ENCODE assay signal across 8 mouse cellular contexts in genomic region chr11:70432895-70433568, GRCm38 (mm10). TPM values are rescaled to one million over a fixed set of nuclear protein-coding genes. Genes with fewer than 3 reads are reported as not detected.
A peak's percentile ranks its signal among the peaks of the same experiment; 100 is the strongest.
DNase-seq lines count a peak whose midpoint lies in the region; ATAC-seq and TF ChIP-seq lines count a peak whose summit lies in the region.

No protein-coding gene starts in this region.

- peak overlapping the region; percentile 91 for H3K27ac ChIP-seq in heart, embryonic 10.5 days
- H3K27ac ChIP-seq in CH12.LX (ENCODE audit: insufficient read depth, low read depth), result no peak overlapping the region
- H3K27ac ChIP-seq in embryonic facial prominence, embryonic 13.5 days, result peak overlapping the region; percentile 88
- H3K27ac ChIP-seq in hindbrain, embryonic 14.5 days, result peak overlapping the region; percentile 91
- H3K27ac ChIP-seq in liver, postnatal 0 days (ENCODE audit: low read depth), result peak overlapping the region; percentile 88

- peak overlapping the region; percentile 75 for H3K4me2 ChIP-seq in CH12.LX (ENCODE audit: insufficient read depth, low read depth, poor library complexity, severe bottlenecking)
- peak overlapping the region; percentile 70 for H3K4me2 ChIP-seq in embryonic facial prominence, embryonic 13.5 days
- H3K4me2 ChIP-seq in hindbrain, embryonic 14.5 days (replicated peaks), result peak overlapping the region; percentile 71
- H3K4me2 ChIP-seq in liver, postnatal 0 days (ENCODE audit: low read depth, low read length), result peak overlapping the region; percentile 96

- intact Hi-C loops in heart, postnatal 25 days (cut with DNase I), result loop anchor here (1.0 to 5.0 kb wide), 3 partner anchors 17 to 324 kb away; no protein-coding TSS in a partner anchor

- peak overlapping the region; percentile 68 for H3K9ac ChIP-seq in CH12.LX (ENCODE audit: insufficient read depth, low read depth)
- H3K9ac ChIP-seq in embryonic facial prominence, embryonic 13.5 days, result peak overlapping the region; percentile 87
- peak overlapping the region; percentile 88 for H3K9ac ChIP-seq in hindbrain, embryonic 14.5 days
- H3K9ac ChIP-seq in liver, postnatal 0 days (replicated peaks), result peak overlapping the region; percentile 82

- no peak for TF ChIP-seq EP300 in CH12.LX (IDR thresholded peaks at IDR 0.05; ENCODE audit: low read length)
- TF ChIP-seq EP300 in liver, postnatal 0 days (IDR thresholded peaks at IDR 0.05; ENCODE audit: low read depth), result no peak; the same call in 1 of the 2 replicates

- 9% methylated on average over 15 of the region's 15 CpGs for WGBS in heart, embryonic 10.5 days
- WGBS in embryonic facial prominence, embryonic 13.5 days, result 7% methylated on average over 15 of the region's 15 CpGs
- whole genome bisulfite sequencing in hindbrain, embryonic 14.5 days, result 7% methylated on average over 15 of the region's 15 CpGs
- WGBS in liver, postnatal 0 days (ENCODE audit: insufficient replicate concordance), result 2% methylated on average over 15 of the region's 15 CpGs

- peaks cover 10% of the 10 kb centered on the region; the same call in 1 of the 2 replicates for H3K27me3 ChIP-seq in heart, embryonic 10.5 days (ENCODE audit: insufficient read depth, poor library complexity, severe bottlenecking)
- no peaks in the 10 kb centered on the region for H3K27me3 ChIP-seq in CH12.LX (replicated peaks)
- no peaks in the 10 kb centered on the region for H3K27me3 ChIP-seq in embryonic facial prominence, embryonic 13.5 days
- H3K27me3 ChIP-seq in hindbrain, embryonic 14.5 days (ENCODE audit: control insufficient read depth, insufficient read depth, low read length), result no peaks in the 10 kb centered on the region
- H3K27me3 ChIP-seq in liver, postnatal 0 days (ENCODE audit: insufficient read depth, low read length), result no peaks in the 10 kb centered on the region

- H3K4me1 ChIP-seq in heart, embryonic 10.5 days, result peaks cover 20% of the 10 kb centered on the region
- peaks cover 10 to 58% of the 10 kb centered on the region in 2 experiments for H3K4me1 ChIP-seq in CH12.LX (ENCODE audit: control insufficient read depth in 1 of 2, insufficient read depth in 2 of 2)
- H3K4me1 ChIP-seq in embryonic facial prominence, embryonic 13.5 days, result peaks cover 21% of the 10 kb centered on the region
- H3K4me1 ChIP-seq in hindbrain, embryonic 14.5 days (replicated peaks; ENCODE audit: control insufficient read depth, insufficient read depth, low read length), result peaks cover 13% of the 10 kb centered on the region
- H3K4me1 ChIP-seq in liver, postnatal 0 days (ENCODE audit: insufficient read depth), result peaks cover 26% of the 10 kb centered on the region

- H3K36me3 ChIP-seq in heart, embryonic 10.5 days, result peaks cover 20% of the 10 kb centered on the region
- peaks cover 23 to 39% of the 10 kb centered on the region in 2 experiments for H3K36me3 ChIP-seq in CH12.LX (replicated peaks in 1 of 2; ENCODE audit: control insufficient read depth in 1 of 2, insufficient read depth in 1 of 2, low read length in 1 of 2)
- H3K36me3 ChIP-seq in embryonic facial prominence, embryonic 13.5 days, result peaks cover 22% of the 10 kb centered on the region
- H3K36me3 ChIP-seq in hindbrain, embryonic 14.5 days (replicated peaks; ENCODE audit: control insufficient read depth, insufficient read depth), result peaks cover 27% of the 10 kb centered on the region
- peaks cover 24% of the 10 kb centered on the region for H3K36me3 ChIP-seq in liver, postnatal 0 days (replicated peaks; ENCODE audit: insufficient read depth, low read length)

- peak; percentile 81 for DNase-seq in heart, embryonic 10.5 days (ENCODE audit: low spot score)
- DNase-seq in heart, postnatal 25 days (ENCODE audit: low spot score), result no peak
- peak; percentile 56 for DNase-seq in CH12.LX (ENCODE audit: extremely low read depth)
- peak; percentile 43 for DNase-seq in hindbrain, embryonic 14.5 days (ENCODE audit: low spot score)
- peak; percentile 39 for DNase-seq in liver, postnatal 0 days
- DNase-seq in right cerebral cortex, postnatal 14 days, result peak; percentile 56
- DNase-seq in ovary, adult 18-20 months (ENCODE audit: low spot score), result no peak

- no peaks in the 10 kb centered on the region for H3K9me3 ChIP-seq in heart, embryonic 10.5 days
- no peaks in the 10 kb centered on the region for H3K9me3 ChIP-seq in CH12.LX (replicated peaks; ENCODE audit: low read length)
- no peaks in the 10 kb centered on the region for H3K9me3 ChIP-seq in embryonic facial prominence, embryonic 13.5 days
- H3K9me3 ChIP-seq in hindbrain, embryonic 14.5 days (ENCODE audit: control insufficient read depth, low read length), result no peaks in the 10 kb centered on the region
- H3K9me3 ChIP-seq in liver, postnatal 0 days (ENCODE audit: low read length), result no peaks in the 10 kb centered on the region

- ATAC-seq in embryonic facial prominence, embryonic 13.5 days (ENCODE audit: insufficient number of reproducible peaks, insufficient read depth, low FRiP score, low TSS enrichment, low read depth), result 0 out of 2 replicates have a peak, but pooled peaks have one; percentile 1
- ATAC-seq in hindbrain, embryonic 14.5 days (ENCODE audit: low FRiP score), result peak; percentile 4; the same call in 1 of the 2 replicates
- no peak for ATAC-seq in liver, postnatal 0 days

- dilution Hi-C loops in CH12.LX (cut with MboI; ENCODE audit: extremely low pct_ligation_motif_present, extremely low pct_unique_long_range_greater_than_20kb, low sequenced_read_pairs), result no loop called here

- peaks cover 9% of the 10 kb centered on the region for H3K79me2 ChIP-seq in CH12.LX (replicated peaks; ENCODE audit: control insufficient read depth, extremely low read depth, insufficient read depth, poor library complexity, severe bottlenecking)

- TF ChIP-seq RAD21 in CH12.LX (IDR thresholded peaks at IDR 0.05; ENCODE audit: low read depth, low read length), result no peak

- no peak; the same call in 1 of the 2 replicates for TF ChIP-seq POLR2A in CH12.LX (IDR thresholded peaks at IDR 0.05; ENCODE audit: low read depth, low read length)

- in situ Hi-C loops in CH12.LX (cut with MboI; ENCODE audit: low pct_ligation_motif_present, low pct_unique_long_range_greater_than_20kb, low sequenced_read_pairs), result no loop called here

- H3K4me3 ChIP-seq in heart, embryonic 10.5 days, result peak overlapping the region; percentile 80
- peak overlapping the region; percentile 69 to 87 (median 73) for H3K4me3 ChIP-seq in CH12.LX (replicated peaks in 1 of 3; ENCODE audit: low read depth in 2 of 3, low read length in 2 of 3, poor library complexity in 1 of 3)
- H3K4me3 ChIP-seq in embryonic facial prominence, embryonic 13.5 days, result peak overlapping the region; percentile 75
- H3K4me3 ChIP-seq in hindbrain, embryonic 14.5 days (replicated peaks; ENCODE audit: low read length), result peak overlapping the region; percentile 77
- H3K4me3 ChIP-seq in liver, postnatal 0 days (ENCODE audit: low read depth, low read length), result peak overlapping the region; percentile 79

- TF ChIP-seq CTCF in CH12.LX (conservative IDR thresholded peaks at IDR 0.05 in 1 of 2, IDR thresholded peaks at IDR 0.05 in 1 of 2; ENCODE audit: low read depth in 2 of 2, low read length in 2 of 2), result no peak
- no peak for TF ChIP-seq CTCF in liver, postnatal 0 days (IDR thresholded peaks at IDR 0.05; ENCODE audit: low read depth)

RNA-seq across cellular contexts. Expression of gene Arrb2, which starts 0.6 kb away (rescaled TPM):
- polyA plus RNA-seq in heart, embryonic 10.5 days (2016; fragmentation: Nextera tagmentation; extraction: Ambion mirVana), result 11.5 and 19.3 TPM in 2 replicates
- total RNA-seq in heart, postnatal 25 days (2021), result 10 to 100 TPM in 1 of 2 experiments, 1 to 10 TPM in 1; 9.0 to 11.6 TPM
- total RNA-seq in CH12.LX (2012; rRNA removed), result 45.9 and 60.2 TPM in 2 replicates
- total RNA-seq in CH12.LX (2014; rRNA removed), result 42.1 and 46.0 TPM in 2 replicates
- 89.7 and 101 TPM in 2 replicates for polyA plus RNA-seq in CH12.LX (2012; ENCODE audit: insufficient read length, low read depth)
- 18.1 and 19.4 TPM in 2 replicates for polyA plus RNA-seq in embryonic facial prominence, embryonic 13.5 days (2015; fragmentation: Nextera tagmentation; extraction: Ambion mirVana)
- 55.9 and 61.2 TPM in 2 replicates for polyA plus RNA-seq in hindbrain, embryonic 14.5 days (2014; fragmentation: Nextera tagmentation; extraction: Ambion mirVana)
- polyA plus RNA-seq in liver, postnatal 0 days (2015; fragmentation: Nextera tagmentation; extraction: Ambion mirVana), result 20.0 and 21.8 TPM in 2 replicates

RNA-seq across cellular contexts. Expression of gene Med11, which starts 18.7 kb away (rescaled TPM):
- 31.0 and 37.5 TPM in 2 replicates for polyA plus RNA-seq in heart, embryonic 10.5 days (2016; fragmentation: Nextera tagmentation; extraction: Ambion mirVana)
- 1 to 10 TPM; 7.5 to 8.2 TPM for total RNA-seq in heart, postnatal 25 days (2021)
- total RNA-seq in CH12.LX (2012; rRNA removed) (52.2 and 59.7 TPM in 2 replicates), CH12.LX (2014; rRNA removed) (70.3 and 79.9 TPM in 2 replicates)
- polyA plus RNA-seq in CH12.LX (2012; ENCODE audit: insufficient read length, low read depth), result 74.3 and 91.6 TPM in 2 replicates
- 40.8 and 44.7 TPM in 2 replicates for polyA plus RNA-seq in embryonic facial prominence, embryonic 13.5 days (2015; fragmentation: Nextera tagmentation; extraction: Ambion mirVana)
- 41.8 and 45.8 TPM in 2 replicates for polyA plus RNA-seq in hindbrain, embryonic 14.5 days (2014; fragmentation: Nextera tagmentation; extraction: Ambion mirVana)
- 14.3 and 15.1 TPM in 2 replicates for polyA plus RNA-seq in liver, postnatal 0 days (2015; fragmentation: Nextera tagmentation; extraction: Ambion mirVana)

RNA-seq across cellular contexts. Expression of gene Pelp1, which starts 23.2 kb away (rescaled TPM):
- polyA plus RNA-seq in heart, embryonic 10.5 days (2016; fragmentation: Nextera tagmentation; extraction: Ambion mirVana), result 37.9 and 42.9 TPM in 2 replicates
- total RNA-seq in heart, postnatal 25 days (2021), result 10 to 100 TPM; 17.9 to 21.1 TPM
- total RNA-seq in CH12.LX (2012; rRNA removed), result 33.0 and 37.5 TPM in 2 replicates
- total RNA-seq in CH12.LX (2014; rRNA removed), result 12.9 and 13.2 TPM in 2 replicates
- 101 and 113 TPM in 2 replicates for polyA plus RNA-seq in CH12.LX (2012; ENCODE audit: insufficient read length, low read depth)
- 37.1 and 42.1 TPM in 2 replicates for polyA plus RNA-seq in embryonic facial prominence, embryonic 13.5 days (2015; fragmentation: Nextera tagmentation; extraction: Ambion mirVana)
- 29.9 and 33.0 TPM in 2 replicates for polyA plus RNA-seq in hindbrain, embryonic 14.5 days (2014; fragmentation: Nextera tagmentation; extraction: Ambion mirVana)
- 6.1 and 6.4 TPM in 2 replicates for polyA plus RNA-seq in liver, postnatal 0 days (2015; fragmentation: Nextera tagmentation; extraction: Ambion mirVana)

RNA-seq across cellular contexts. Expression of gene Zmynd15, which starts 26.2 kb away (rescaled TPM):
- polyA plus RNA-seq in heart, embryonic 10.5 days (2016; fragmentation: Nextera tagmentation; extraction: Ambion mirVana), result 0.73 and 1.2 TPM in 2 replicates
- total RNA-seq in heart, postnatal 25 days (2021), result 1 to 10 TPM; 2.3 to 2.7 TPM
- total RNA-seq in CH12.LX (2012; rRNA removed) (0.08 TPM in 1 of 2 replicates, not detected in the other), CH12.LX (2014; rRNA removed) (0.05 TPM in 1 of 2 replicates, not detected in the other)
- polyA plus RNA-seq in CH12.LX (2012; ENCODE audit: insufficient read length, low read depth), result 0.20 and 0.74 TPM in 2 replicates
- polyA plus RNA-seq in embryonic facial prominence, embryonic 13.5 days (2015; fragmentation: Nextera tagmentation; extraction: Ambion mirVana), result 0.59 and 0.78 TPM in 2 replicates
- polyA plus RNA-seq in hindbrain, embryonic 14.5 days (2014; fragmentation: Nextera tagmentation; extraction: Ambion mirVana), result 0.50 and 0.95 TPM in 2 replicates
- polyA plus RNA-seq in liver, postnatal 0 days (2015; fragmentation: Nextera tagmentation; extraction: Ambion mirVana), result 0.59 and 0.70 TPM in 2 replicates

RNA-seq across cellular contexts. Expression of gene Cxcl16, which starts 26.8 kb away (rescaled TPM):
- polyA plus RNA-seq in heart, embryonic 10.5 days (2016; fragmentation: Nextera tagmentation; extraction: Ambion mirVana), result 3.7 and 6.0 TPM in 2 replicates
- 1 to 10 TPM; 8.4 to 9.4 TPM for total RNA-seq in heart, postnatal 25 days (2021)
- total RNA-seq in CH12.LX (2012; rRNA removed) (0.04 and 0.08 TPM in 2 replicates), CH12.LX (2014; rRNA removed) (not detected in 2 replicates)
- 0.56 and 0.59 TPM in 2 replicates for polyA plus RNA-seq in CH12.LX (2012; ENCODE audit: insufficient read length, low read depth)
- polyA plus RNA-seq in embryonic facial prominence, embryonic 13.5 days (2015; fragmentation: Nextera tagmentation; extraction: Ambion mirVana), result 2.4 and 2.6 TPM in 2 replicates
- polyA plus RNA-seq in hindbrain, embryonic 14.5 days (2014; fragmentation: Nextera tagmentation; extraction: Ambion mirVana), result 7.8 and 10.2 TPM in 2 replicates
- polyA plus RNA-seq in liver, postnatal 0 days (2015; fragmentation: Nextera tagmentation; extraction: Ambion mirVana), result 9.2 and 9.4 TPM in 2 replicates

Comparison
In these comparisons a context has a peak if more than half of its experiments do, and no peak if none do; other contexts are left out.
1. DNase-seq: peak in heart, embryonic 10.5 days (single experiment), CH12.LX (single experiment), hindbrain, embryonic 14.5 days (single experiment), liver, postnatal 0 days (single experiment) and right cerebral cortex, postnatal 14 days (single experiment); none in heart, postnatal 25 days (single experiment) and ovary, adult 18-20 months (single experiment).
2. Peak in every context shown above with its lines, with median percentiles within 50 percentile points of each other: H3K4me3 ChIP-seq, H3K4me2 ChIP-seq and H3K9ac ChIP-seq.